Mouse (Mus musculus) layer of hippocampus, adult 2 months (tissue): ENCODE measurements around the gene AC124502.3. TPM values are rescaled to one million over a fixed set of nuclear protein-coding genes. Genes with fewer than 3 reads are reported as not detected.

Experiments used
- DNase-seq, 2 experiments: peaks; one replicate each; pipeline ENCODE4 v3.0.0; 2022; ENCODE audit warnings: low spot score in 2 of 2
- H3K27ac ChIP-seq: fragments of 200-600 bp; 2 replicates; pipeline ENCODE4 v1.8.1; 2022
- H3K4me3 ChIP-seq: fragments of 200-600 bp; 2 replicates; pipeline ENCODE4 v1.8.1; 2022; ENCODE audit warnings: mild to moderate bottlenecking
- CTCF ChIP-seq: fragments of 200-600 bp; conservative IDR thresholded peaks from 2 replicates; pipeline ENCODE4 v1.8.1; 2022; ENCODE audit warnings: antibody characterized with exemption, mild to moderate bottlenecking, moderate library complexity
- total RNA-seq, 2 experiments: library from RNA; stranded (reverse); gene quantifications; 2 replicates each; pipeline ENCODE4 v1.2.3; 2021

Gene AC124502.3
- total RNA-seq, 2 experiments from 2014 or later, result 4.1 to 7.6 TPM

GRCm38 (mm10) chr19:5053909-5054308 lies 15.2 kb downstream of the AC124502.3 start:
- Histone ChIP-seq H3K27ac (peak overlapping the region; percentile 98; the same call in 1 of the 2 replicates), H3K4me3 (peak overlapping the region; percentile 65; the same call in 1 of the 2 replicates)
- DNase-seq, result peak in 1 of 2 experiments; percentile 74
- TF ChIP-seq CTCF, result peak; percentile 89

- H3K27ac ChIP-seq, result peak overlapping the region; percentile 10; the same call in 1 of the 2 replicates
- H3K4me3 ChIP-seq, result no peak overlapping the region
- TF ChIP-seq CTCF, result peak; percentile 90
- DNase-seq, result peak in 1 of 2 experiments; percentile 53
These were observed 17.6 kb downstream of the AC124502.3 start for GRCm38 (mm10) chr19:5056251-5056650.

GRCm38 (mm10) chr19:5057876-5058775 lies 19.4 kb downstream of the AC124502.3 start:
- no peak for DNase-seq
- 0 out of 2 replicates have a peak, but pooled peaks have one; percentile 2 for TF ChIP-seq CTCF
- peak overlapping the region; percentile 72 for H3K27ac ChIP-seq
- H3K4me3 ChIP-seq, result no peak overlapping the region

- TF ChIP-seq CTCF, result no peak
- Histone ChIP-seq H3K27ac (peak overlapping the region; percentile 72), H3K4me3 (no peak overlapping the region)
- no peak for DNase-seq
These were observed 20.4 kb downstream of the AC124502.3 start for GRCm38 (mm10) chr19:5058801-5059771.

- Histone ChIP-seq H3K4me3 (no peak overlapping the region), H3K27ac (no peak overlapping the region)
- TF ChIP-seq CTCF, result no peak
- no peak for DNase-seq
These were observed 22.0 kb downstream of the AC124502.3 start for GRCm38 (mm10) chr19:5060365-5061330.

GRCm38 (mm10) chr19:5062041-5062440 lies 23.4 kb downstream of the AC124502.3 start:
- Histone ChIP-seq H3K4me3 (no peak overlapping the region), H3K27ac (no peak overlapping the region)
- DNase-seq, result no peak
- TF ChIP-seq CTCF, result no peak

GRCm38 (mm10) chr19:5062446-5062845 lies 23.8 kb downstream of the AC124502.3 start:
- H3K27ac ChIP-seq, result no peak overlapping the region
- no peak for TF ChIP-seq CTCF

GRCm38 (mm10) chr19:5065104-5065503 lies 26.4 kb downstream of the AC124502.3 start:
- no peak overlapping the region for H3K27ac ChIP-seq
- no peak for TF ChIP-seq CTCF
- H3K4me3 ChIP-seq, result no peak overlapping the region
- DNase-seq, result no peak

More at GRCm38 (mm10) chr19:5062446-5062845, 23.8 kb downstream of the AC124502.3 start:
- no peak overlapping the region for H3K4me3 ChIP-seq
- DNase-seq, result no peak

GRCm38 (mm10) chr19:5067040-5067799 lies 28.5 kb downstream of the AC124502.3 start:
- 0 out of 2 replicates have a peak overlapping the region, but pooled peaks have one; percentile 32 for H3K27ac ChIP-seq
- no peak for DNase-seq

GRCm38 (mm10) chr19:5067867-5068569 lies 29.3 kb downstream of the AC124502.3 start, which contains the start of gene Cd248:
Gene Cd248 (plus strand): TSS chr19:5068078.
- TF ChIP-seq CTCF, result no peak
- DNase-seq, result no peak
- Histone ChIP-seq H3K4me3 (peak within 1 kb of the TSS; percentile 51), H3K27ac (peak within 1 kb of the TSS; percentile 32; the same call in 1 of the 2 replicates)

More at GRCm38 (mm10) chr19:5067040-5067799, 28.5 kb downstream of the AC124502.3 start:
- peak overlapping the region; percentile 51; the same call in 1 of the 2 replicates for H3K4me3 ChIP-seq
- TF ChIP-seq CTCF, result no peak
